Mouse (Mus musculus): ENCODE results near the gene Phox2a. TPM values are rescaled to one million over a fixed set of nuclear protein-coding genes. Genes with fewer than 3 reads are reported as not detected.

Phox2a gene
- polyA plus RNA-seq, 1 experiment = not detected

GRCm38 (mm10) chr7:101871296-101871695, 53.2 kb downstream of the Phox2a start:
- H3K4me3 ChIP-seq (replicated peaks; ENCODE audit: extremely low read depth, low read depth, low read length) = no peak overlapping the region
- TF ChIP-seq POLR2A (IDR thresholded peaks at IDR 0.05; ENCODE audit: borderline replicate concordance, extremely low read depth, low read depth, low read length) (no peak), CTCF (IDR thresholded peaks at IDR 0.05; ENCODE audit: insufficient read depth, low read length) (no peak)
- no peaks in the 10 kb centered on the region for H3K4me1 ChIP-seq (ENCODE audit: control insufficient read depth, insufficient read depth, low read length)
- WGBS = 59% methylated on average over 3 of the region's 3 CpGs
- no peak for DNase-seq

Other genes with a start within 250 kb of the Phox2a start
- gene Art2b, start 232.7 kb upstream of the Phox2a start, polyA plus RNA-seq (2012; rRNA removed) = 0.42 and 1.0 TPM in 2 replicates
- gene Clpb, start 154.7 kb upstream of the Phox2a start, polyA plus RNA-seq (2012; rRNA removed) = 11.9 and 15.5 TPM in 2 replicates
- gene Inppl1, start 19.9 kb downstream of the Phox2a start, polyA plus RNA-seq (2012; rRNA removed) = 84.3 TPM in 2 replicates
- 11.8 and 12.6 TPM in 2 replicates for gene Folr2, start 38.9 kb downstream of the Phox2a start, polyA plus RNA-seq (2012; rRNA removed)
- 21.1 and 36.2 TPM in 2 replicates for gene Anapc15, start 45.4 kb downstream of the Phox2a start, polyA plus RNA-seq (2012; rRNA removed)
- 0.67 and 1.2 TPM in 2 replicates for gene Folr1, start 52.5 kb downstream of the Phox2a start, polyA plus RNA-seq (2012; rRNA removed)
- 171 and 205 TPM in 2 replicates for gene Lamtor1, start 87.6 kb downstream of the Phox2a start, polyA plus RNA-seq (2012; rRNA removed)
- 0.06 TPM in 1 of 2 replicates, not detected in the other for gene Tomt, start 88.0 kb downstream of the Phox2a start, polyA plus RNA-seq (2012; rRNA removed)
- gene Lrrc51, start 115.6 kb downstream of the Phox2a start, polyA plus RNA-seq (2012; rRNA removed) = 28.9 and 36.5 TPM in 2 replicates
- 80.1 and 93.4 TPM in 2 replicates for gene Numa1, start 115.8 kb downstream of the Phox2a start, polyA plus RNA-seq (2012; rRNA removed)
- gene Il18bp, start 200.4 kb downstream of the Phox2a start, polyA plus RNA-seq (2012; rRNA removed) = 11.4 and 12.0 TPM in 2 replicates
- 20.5 and 31.9 TPM in 2 replicates for gene Rnf121, start 247.2 kb downstream of the Phox2a start, polyA plus RNA-seq (2012; rRNA removed)
- 14.8 and 18.9 TPM in 2 replicates for gene Xndc1, start 247.2 kb downstream of the Phox2a start, polyA plus RNA-seq (2012; rRNA removed)
- gene Xntrpc, start 247.4 kb downstream of the Phox2a start, polyA plus RNA-seq (2012; rRNA removed) = 3.0 and 3.5 TPM in 2 replicates

Data from lung, adult 2 months (tissue).